Mouse (Mus musculus) embryonic fibroblast, embryonic 13.5 days (primary cell): ENCODE results near the gene Myh3. TPM values are rescaled to one million over a fixed set of nuclear protein-coding genes. Genes with fewer than 3 reads are reported as not detected.

Experiments
- H3K27ac ChIP-seq: 2 replicates; pipeline ENCODE4 v1.5.1; 2012; ENCODE audit warnings: low read length, control low read depth, inconsistent platforms; ENCODE audit not compliant: insufficient read depth
- H3K4me1 ChIP-seq: 2 replicates; pipeline ENCODE4 v1.6.1; 2011; ENCODE audit warnings: low read length; ENCODE audit not compliant: control insufficient read depth, insufficient read depth
- H3K4me3 ChIP-seq: 2 replicates; pipeline ENCODE4 v1.5.1; 2011; ENCODE audit warnings: mild to moderate bottlenecking, control low read depth, low read length; ENCODE audit not compliant: insufficient read depth
- CTCF ChIP-seq: IDR thresholded peaks from 2 replicates; pipeline ENCODE4 v1.5.1; 2011; ENCODE audit warnings: mild to moderate bottlenecking, control low read depth, low read length, moderate library complexity, borderline replicate concordance; ENCODE audit not compliant: insufficient read depth
- POLR2A ChIP-seq: IDR thresholded peaks from 2 replicates; pipeline ENCODE4 v1.6.1; 2011; ENCODE audit warnings: low read depth, mild to moderate bottlenecking, control low read depth, low read length, moderate library complexity
- polyA plus RNA-seq: library from polyadenylated mRNA; stranded (reverse); fragments of >200 nt; gene quantifications from 2 replicates; pipeline ENCODE4 v1.2.4, GENCODE M21; 2011; ENCODE audit warnings: low read depth; ENCODE audit not compliant: missing spikeins, insufficient read length

Gene Myh3
- polyA plus RNA-seq, 1 experiment: not detected

DNA sequence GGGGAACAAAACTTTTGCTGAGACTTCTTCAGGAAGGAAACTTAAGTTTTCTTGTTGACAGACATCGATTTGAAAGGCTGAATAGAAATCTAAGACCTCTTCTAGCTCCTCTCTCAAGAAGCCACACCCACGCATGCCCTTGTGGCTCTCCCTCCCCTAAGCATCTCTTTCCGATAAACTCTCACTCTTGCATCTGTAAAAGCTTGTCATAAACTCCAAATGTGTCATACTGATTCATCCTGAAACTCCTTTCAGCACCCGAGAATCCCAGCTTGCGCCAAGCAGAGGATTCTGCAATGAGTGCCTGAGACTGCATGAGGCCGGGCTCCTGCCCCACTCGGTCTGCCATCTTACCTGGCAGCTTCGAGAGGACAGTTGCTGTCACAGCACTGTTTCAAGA is 29.6 kb upstream of the Myh3 start:
- no peak overlapping the region for H3K4me3 ChIP-seq
- no peak for TF ChIP-seq POLR2A
- no peak for TF ChIP-seq CTCF
- no peaks in the 10 kb centered on the region; the same call in 1 of the 2 replicates for H3K4me1 ChIP-seq
- H3K27ac ChIP-seq: no peak overlapping the region

DNA sequence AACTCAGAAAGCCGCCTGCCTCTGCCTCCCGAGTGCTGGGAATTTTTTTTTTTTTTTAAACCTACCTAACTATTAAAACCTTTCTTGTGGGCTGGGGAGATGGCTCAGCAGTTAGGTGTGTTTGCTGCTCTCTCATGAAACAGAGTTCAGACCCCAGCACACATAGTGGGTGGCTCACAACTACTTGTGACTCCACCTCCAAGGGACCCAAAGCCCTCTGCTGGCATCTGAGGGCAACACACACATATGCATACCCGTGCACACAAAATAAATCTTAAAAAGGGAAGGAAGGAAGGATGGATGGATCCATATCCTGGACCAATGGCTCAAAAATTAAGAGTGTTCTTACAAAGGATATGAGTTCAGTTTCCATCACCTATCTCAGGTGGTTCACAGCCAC is 28.8 kb upstream of the Myh3 start:
- no peak overlapping the region for H3K4me3 ChIP-seq
- H3K27ac ChIP-seq: no peak overlapping the region
- no peaks in the 10 kb centered on the region; the same call in 1 of the 2 replicates for H3K4me1 ChIP-seq
- TF ChIP-seq POLR2A: no peak
- TF ChIP-seq CTCF: no peak

DNA sequence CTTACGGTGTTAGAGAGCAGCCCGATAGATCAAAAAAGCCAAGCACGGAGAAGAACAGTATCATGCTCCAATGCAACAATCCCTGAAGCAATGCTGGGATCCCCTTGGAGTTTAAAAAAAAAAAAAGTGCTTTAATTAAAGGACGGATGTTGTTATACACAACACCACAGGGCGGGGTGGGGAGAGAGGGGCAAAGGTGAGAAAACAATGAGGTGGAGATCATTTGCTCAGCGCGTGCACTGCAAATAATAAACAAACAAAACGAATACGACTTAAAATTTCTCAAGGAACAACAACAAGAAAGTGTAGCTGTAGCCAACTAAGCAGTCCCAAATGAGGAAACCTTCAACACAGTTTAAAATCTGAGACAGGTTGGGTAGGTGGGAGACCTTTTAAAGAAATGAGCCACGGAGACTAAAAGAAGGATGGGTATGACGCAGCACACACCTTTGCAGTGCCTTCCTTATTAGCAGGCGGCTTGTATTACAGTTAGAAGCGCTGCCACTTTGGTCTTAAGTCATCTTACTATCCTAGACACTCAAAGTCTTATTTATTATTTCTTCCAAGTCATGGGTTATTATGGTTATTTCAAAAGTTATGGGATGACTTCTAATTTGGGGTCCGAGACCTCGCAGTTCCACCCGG is 26.3 kb upstream of the Myh3 start:
- Histone ChIP-seq H3K4me3 (peak overlapping the region; percentile 93), H3K4me1 (no peaks in the 10 kb centered on the region; the same call in 1 of the 2 replicates), H3K27ac (0 out of 2 replicates have a peak overlapping the region, but pooled peaks have one; percentile 12)
- TF ChIP-seq POLR2A: no peak
- TF ChIP-seq CTCF: no peak

DNA sequence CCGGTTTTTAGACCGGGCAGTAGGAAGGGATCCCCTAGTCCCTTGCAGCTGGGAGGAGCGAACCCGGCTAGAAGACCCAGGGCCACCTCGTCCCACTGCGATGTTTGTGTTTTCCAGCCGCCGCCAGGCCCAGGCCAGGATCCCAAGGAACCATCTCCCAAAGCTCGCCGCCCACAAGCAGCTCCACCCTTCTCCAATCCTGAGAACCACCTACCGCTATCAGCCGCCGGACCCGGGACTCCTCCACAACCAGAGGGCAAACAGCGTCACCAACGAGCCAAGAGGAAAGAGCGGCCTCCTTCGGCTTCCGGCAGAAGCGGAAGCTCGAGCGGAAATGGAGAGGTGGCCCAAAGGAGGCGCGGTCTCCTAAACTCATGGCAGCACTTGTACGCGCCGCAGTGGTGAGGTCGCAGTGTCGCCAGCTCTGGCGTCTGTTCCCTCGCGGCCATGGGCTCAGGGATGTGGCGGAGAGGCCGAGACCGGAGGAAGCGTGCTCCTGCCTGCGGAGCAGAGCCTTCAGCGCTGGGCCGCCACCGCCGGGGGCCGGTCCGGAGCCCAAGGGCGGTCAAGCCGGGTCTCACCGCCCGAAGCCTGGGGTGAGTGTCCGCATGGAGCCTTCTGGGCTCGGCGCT is 25.7 kb upstream of the Myh3 start, which contains the start of the genes Adprm and Sco1:
Gene Adprm, minus strand, starts transcription at position 274 of the 632 bp plus-strand sequence.
Gene Sco1, plus strand, starts transcription at position 350 of the 632 bp plus-strand sequence.
- Histone ChIP-seq H3K27ac (0 out of 2 replicates have a peak within 1 kb of the TSS, but pooled peaks have one; percentile 12), H3K4me3 (peak within 1 kb of the TSS; percentile 93), H3K4me1 (no peaks in the 10 kb centered on the region; the same call in 1 of the 2 replicates)
- TF ChIP-seq CTCF: no peak
- TF ChIP-seq POLR2A: peak; percentile 90

DNA sequence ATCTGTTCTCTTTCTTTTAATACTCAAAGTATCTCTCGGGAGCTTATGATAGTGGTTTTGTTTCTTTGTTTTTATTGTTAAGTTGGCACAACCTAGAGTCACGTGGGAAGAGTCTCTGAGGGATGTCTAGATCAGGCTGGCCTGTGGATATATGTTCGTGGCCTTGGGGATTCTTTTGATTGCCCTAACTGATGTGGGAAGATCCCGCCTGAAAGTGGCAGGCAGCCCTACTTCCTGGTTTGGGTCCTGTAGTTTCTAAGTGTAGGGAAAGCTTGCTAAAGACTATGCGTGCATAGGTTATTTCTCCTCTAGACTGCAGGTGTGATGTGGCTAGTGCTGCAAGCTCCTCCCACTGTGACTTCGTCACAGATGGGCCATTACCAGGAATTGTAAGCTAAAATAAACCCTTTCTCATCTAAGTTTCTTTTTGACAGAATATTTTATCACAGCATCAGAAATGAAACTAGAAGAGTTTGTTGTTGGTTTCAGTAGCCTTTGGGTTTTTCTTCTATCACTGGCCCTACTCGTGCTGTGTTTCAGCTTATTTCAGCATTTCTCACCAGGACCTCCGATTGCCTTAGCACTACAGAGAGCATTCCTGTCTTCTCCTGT is 23.2 kb upstream of the Myh3 start:
- no peaks in the 10 kb centered on the region; the same call in 1 of the 2 replicates for H3K4me1 ChIP-seq
- H3K27ac ChIP-seq: no peak overlapping the region
- TF ChIP-seq CTCF (no peak), POLR2A (no peak)
- H3K4me3 ChIP-seq: no peak overlapping the region

DNA sequence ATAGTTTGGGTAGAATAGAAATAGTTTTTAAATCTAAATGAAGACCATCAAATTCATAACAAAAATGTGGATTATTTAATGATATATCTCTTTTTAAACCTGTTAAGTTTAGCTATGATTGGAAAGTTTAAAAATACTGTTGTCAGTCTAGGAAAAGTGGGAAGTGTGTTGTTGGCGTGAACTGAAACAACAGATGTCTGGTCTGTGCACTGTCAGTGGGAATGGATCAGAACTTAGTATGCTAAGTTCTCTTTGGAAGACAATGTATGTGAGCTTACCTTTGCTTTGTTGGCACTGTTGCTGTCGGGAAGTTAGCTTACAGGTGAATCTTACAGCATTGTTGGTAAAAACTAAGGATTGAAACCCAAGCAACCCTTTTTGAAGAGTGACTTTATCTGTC is 16.8 kb upstream of the Myh3 start:
- no peak for TF ChIP-seq POLR2A
- TF ChIP-seq CTCF: no peak
- H3K4me3 ChIP-seq: no peak overlapping the region
- H3K27ac ChIP-seq: no peak overlapping the region

DNA sequence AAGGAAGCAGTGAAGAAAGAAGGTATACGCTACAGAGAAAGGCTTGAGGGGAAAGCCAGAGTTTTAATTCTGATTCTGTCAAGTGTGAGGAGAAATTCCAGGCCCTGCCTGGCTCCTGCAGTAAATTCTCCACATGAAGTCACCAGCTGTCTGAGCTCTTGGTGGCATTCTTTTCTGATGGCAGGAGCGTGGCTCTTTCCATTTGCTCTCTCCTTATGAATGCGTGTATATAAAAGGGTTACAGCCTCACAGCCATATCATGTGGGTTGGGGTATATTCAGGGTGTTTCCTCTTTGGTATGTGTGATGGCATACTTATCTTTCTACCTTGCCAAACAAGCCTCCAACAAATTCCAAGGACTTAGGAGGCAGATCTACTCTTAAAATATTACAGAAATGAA is 15.4 kb upstream of the Myh3 start:
- Histone ChIP-seq H3K4me1 (no peaks in the 10 kb centered on the region), H3K4me3 (no peak overlapping the region), H3K27ac (no peak overlapping the region)
- TF ChIP-seq CTCF (no peak), POLR2A (no peak)

More for the DNA sequence above, 16.8 kb upstream of the Myh3 start:
- no peaks in the 10 kb centered on the region for H3K4me1 ChIP-seq

DNA sequence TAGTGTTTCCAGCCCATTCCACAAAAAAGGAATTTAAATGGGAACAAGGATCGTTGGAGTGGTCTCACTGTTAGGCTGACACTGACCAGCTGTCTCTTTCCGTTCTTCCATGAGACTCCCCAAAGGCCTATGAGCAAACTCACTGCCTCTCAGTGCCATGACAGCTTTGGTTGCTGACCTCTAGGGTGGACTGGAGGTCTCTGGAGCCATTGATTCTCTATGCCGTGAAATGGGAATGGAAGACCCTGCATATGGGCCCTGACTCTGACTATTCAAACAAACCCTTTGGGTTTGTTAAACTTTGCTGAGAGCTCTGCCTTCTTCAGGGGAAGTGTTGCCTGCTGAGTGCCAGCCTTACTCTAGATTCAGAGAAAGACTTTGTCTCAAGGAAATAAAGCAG is 10.4 kb upstream of the Myh3 start:
- H3K27ac ChIP-seq: no peak overlapping the region
- H3K4me1 ChIP-seq: no peaks in the 10 kb centered on the region
- no peak overlapping the region for H3K4me3 ChIP-seq
- TF ChIP-seq POLR2A: no peak
- no peak for TF ChIP-seq CTCF

DNA sequence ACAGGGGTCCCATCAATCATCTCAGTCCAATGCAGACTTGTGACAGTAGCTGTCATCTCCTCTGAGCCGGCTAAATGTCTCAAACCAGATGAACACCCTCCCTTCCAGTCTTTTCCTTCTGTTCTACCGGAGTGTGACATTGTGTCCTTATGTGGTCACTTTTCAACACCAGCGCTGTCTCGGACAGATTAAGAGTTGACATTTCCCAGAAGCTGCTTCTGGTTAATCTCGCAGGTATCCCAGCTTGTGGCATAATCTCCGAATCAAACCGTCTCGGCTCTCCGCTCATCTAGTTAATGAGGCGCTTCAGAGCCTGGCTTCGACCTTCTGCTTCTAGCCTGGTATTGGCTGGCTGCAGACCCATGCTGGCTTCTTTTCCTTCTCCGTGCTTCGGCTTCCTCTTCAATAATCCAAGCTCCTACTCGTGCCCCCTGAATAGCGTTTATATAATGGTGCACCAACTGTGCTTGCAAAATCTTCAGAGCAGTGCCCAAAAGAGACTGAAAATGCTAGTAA is 5.4 kb upstream of the Myh3 start:
- H3K4me3 ChIP-seq: no peak overlapping the region
- TF ChIP-seq POLR2A (no peak), CTCF (no peak)
- H3K27ac ChIP-seq: no peak overlapping the region
- peaks cover 3% of the 10 kb centered on the region; the same call in 1 of the 2 replicates for H3K4me1 ChIP-seq
